Mouse (Mus musculus) intestine, postnatal 0 days (tissue): ENCODE measurements around the gene Cdkn2aip. TPM values are rescaled to one million over a fixed set of nuclear protein-coding genes. Genes with fewer than 3 reads are reported as not detected.

Experiments
- ATAC-seq: fragments of 200-750 bp; cut with Nextera tagmentation; 2 replicates; pipeline ENCODE4 v1.8.0; 2017; ENCODE audit warnings: mild to moderate bottlenecking, moderate TSS enrichment, moderate library complexity
- H3K27ac ChIP-seq: fragments of 300-500 bp; sonication (generic); 2 replicates; pipeline ENCODE4 v1.5.1; 2014; ENCODE audit warnings: mild to moderate bottlenecking, low read depth, low read length, moderate library complexity
- H3K27me3 ChIP-seq: fragments of 300-500 bp; sonication (generic); replicated peaks from 2 replicates; pipeline ENCODE4 v1.6.1; 2014; ENCODE audit warnings: low read length, mixed read lengths; ENCODE audit not compliant: control insufficient read depth, insufficient read depth
- H3K36me3 ChIP-seq: fragments of 300-500 bp; sonication (generic); 2 replicates; pipeline ENCODE4 v1.6.1; 2014; ENCODE audit warnings: mild to moderate bottlenecking, moderate library complexity; ENCODE audit not compliant: control insufficient read depth, insufficient read depth
- H3K4me1 ChIP-seq: fragments of 300-500 bp; sonication (generic); replicated peaks from 2 replicates; pipeline ENCODE4 v1.6.1; 2014; ENCODE audit warnings: antibody characterized with exemption, low read length, mixed read lengths; ENCODE audit not compliant: control insufficient read depth, insufficient read depth
- H3K4me2 ChIP-seq: fragments of 300-500 bp; sonication (generic); replicated peaks from 2 replicates; pipeline ENCODE4 v1.6.1; 2014; ENCODE audit warnings: low read depth, mild to moderate bottlenecking, moderate library complexity
- H3K4me3 ChIP-seq: fragments of 300-500 bp; sonication (generic); 2 replicates; pipeline ENCODE4 v1.5.1; 2014; ENCODE audit warnings: low read depth, low read length
- H3K9ac ChIP-seq: fragments of 300-500 bp; sonication (generic); 2 replicates; pipeline ENCODE4 v1.6.1; 2014; ENCODE audit warnings: mild to moderate bottlenecking, low read depth, low read length
- H3K9me3 ChIP-seq: fragments of 300-500 bp; sonication (generic); 2 replicates; pipeline ENCODE4 v1.6.1; 2016; ENCODE audit warnings: mixed run types; ENCODE audit not compliant: control insufficient read depth
- CTCF ChIP-seq: sonication (generic); IDR thresholded peaks from 2 replicates; pipeline ENCODE4 v1.5.1; 2016; ENCODE audit warnings: low read depth, mild to moderate bottlenecking, control low read depth, antibody characterized with exemption, moderate library complexity
- WGBS: fragments of 180-500 bp; shearing (Covaris S2); extraction: QIAGEN DNeasy Blood & Tissue Kit; methylation state at CpG from one replicate; pipeline ENCODE4 v1.1.7; 2014; 5-methylcytosine and 5-hydroxymethylcytosine counted together
- polyA plus RNA-seq: library from polyadenylated mRNA; unstranded; fragments of >200 nt; fragmentation: Nextera tagmentation; extraction: Ambion mirVana; gene quantifications from 2 replicates; pipeline ENCODE4 v1.2.1, GENCODE M21; 2015

Gene Cdkn2aip
- polyA plus RNA-seq, 1 experiment from 2014 or later, result 15.3 TPM

- WGBS, result 44% methylated on average over 5 of the region's 5 CpGs
- Histone ChIP-seq H3K4me1 (peaks cover 9% of the 10 kb centered on the region; the same call in 1 of the 2 replicates), H3K4me3 (no peak overlapping the region), H3K9ac (peak overlapping the region; percentile 7; the same call in 1 of the 2 replicates), H3K4me2 (0 out of 2 replicates have a peak overlapping the region, but pooled peaks have one; percentile 9), H3K27ac (peak overlapping the region; percentile 74), H3K9me3 (no peaks in the 10 kb centered on the region), H3K36me3 (peaks cover 18% of the 10 kb centered on the region; the same call in 1 of the 2 replicates), H3K27me3 (no peaks in the 10 kb centered on the region)
- no peak for TF ChIP-seq CTCF
- peak; percentile 85 for ATAC-seq
Observed at GRCm38 (mm10) chr8:47708106-47708505, 5.6 kb downstream of the Cdkn2aip start.

- TF ChIP-seq CTCF, result no peak
- Histone ChIP-seq H3K9me3 (no peaks in the 10 kb centered on the region), H3K4me1 (peaks cover 9% of the 10 kb centered on the region; the same call in 1 of the 2 replicates), H3K27ac (peak overlapping the region; percentile 72), H3K4me2 (peak overlapping the region; percentile 51), H3K4me3 (no peak overlapping the region), H3K36me3 (peaks cover 14% of the 10 kb centered on the region; the same call in 1 of the 2 replicates), H3K27me3 (no peaks in the 10 kb centered on the region), H3K9ac (no peak overlapping the region)
- 40% methylated on average over 8 of the region's 8 CpGs for WGBS
- peak; percentile 89 for ATAC-seq
Observed at GRCm38 (mm10) chr8:47706746-47707145, 7.0 kb downstream of the Cdkn2aip start.

DNA sequence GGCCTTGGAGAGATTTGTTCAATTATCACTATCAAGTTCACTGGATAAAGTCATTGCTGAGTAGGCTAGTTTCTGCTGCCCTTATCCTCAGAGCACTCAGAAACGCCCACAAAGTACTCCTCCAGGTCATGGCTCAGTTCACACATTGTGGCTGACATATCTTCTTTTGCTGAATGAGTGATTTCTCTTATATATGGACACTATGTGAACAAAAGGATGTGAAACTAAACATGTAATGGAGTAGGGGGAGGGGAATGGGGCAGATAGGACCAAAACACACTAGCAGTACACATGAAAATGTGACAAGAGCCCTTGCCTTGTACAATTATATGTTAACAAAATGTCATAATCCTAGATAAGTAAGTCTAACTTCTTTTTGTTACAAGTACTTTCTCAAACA lies 11.4 kb downstream of the Cdkn2aip start:
- H3K4me2 ChIP-seq, result no peak overlapping the region
- WGBS, result 42% methylated on average over 1 of the region's 1 CpGs
- H3K4me3 ChIP-seq, result no peak overlapping the region
- no peak for ATAC-seq
- 0 out of 2 replicates have a peak, but pooled peaks cover 2% of the 10 kb centered on the region for H3K4me1 ChIP-seq
- TF ChIP-seq CTCF, result no peak
- H3K27ac ChIP-seq, result no peak overlapping the region
- no peak overlapping the region for H3K9ac ChIP-seq
- H3K27me3 ChIP-seq, result no peaks in the 10 kb centered on the region
- H3K36me3 ChIP-seq, result no peaks in the 10 kb centered on the region
- H3K9me3 ChIP-seq, result no peaks in the 10 kb centered on the region

- Histone ChIP-seq H3K9ac (no peak overlapping the region), H3K9me3 (no peaks in the 10 kb centered on the region), H3K4me3 (no peak overlapping the region), H3K4me2 (no peak overlapping the region), H3K27ac (no peak overlapping the region), H3K4me1 (no peaks in the 10 kb centered on the region), H3K36me3 (no peaks in the 10 kb centered on the region), H3K27me3 (no peaks in the 10 kb centered on the region)
- WGBS, result 67% methylated on average over 1 of the region's 1 CpGs
- no peak for TF ChIP-seq CTCF
- ATAC-seq, result no peak
Observed at GRCm38 (mm10) chr8:47697696-47698095, 16.0 kb downstream of the Cdkn2aip start.

DNA sequence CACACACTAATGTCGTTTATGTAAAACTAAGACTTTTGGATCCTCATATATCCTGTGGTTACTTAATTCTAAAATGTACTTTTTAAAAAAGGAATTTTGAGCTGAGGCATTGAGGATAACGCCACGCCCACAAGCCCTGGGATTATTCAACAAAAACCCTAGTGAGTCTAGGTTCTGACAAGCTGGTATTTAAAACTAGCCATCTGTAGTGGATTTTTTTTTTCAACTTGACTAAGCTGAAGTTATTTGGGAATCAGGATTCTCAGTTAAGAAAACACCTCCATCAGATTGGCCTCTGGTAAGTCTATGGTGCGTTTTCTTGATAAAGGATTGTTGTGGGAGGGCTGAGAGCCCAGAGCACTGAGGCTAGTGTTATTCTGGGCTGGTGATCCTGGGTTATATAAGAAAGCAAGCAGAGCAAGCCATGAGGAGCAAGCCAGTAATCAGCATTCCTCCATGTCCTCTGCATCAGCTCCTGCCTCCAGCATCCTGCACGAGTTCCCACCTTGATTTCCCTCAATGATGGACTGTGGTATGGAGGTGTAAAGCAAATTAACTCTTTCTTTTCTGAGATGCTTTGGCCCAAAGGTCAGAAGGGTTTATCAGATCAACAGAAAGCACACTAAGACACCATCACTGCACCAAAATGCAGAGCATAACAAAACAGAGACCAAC lies 18.2 kb downstream of the Cdkn2aip start:
- Histone ChIP-seq H3K4me2 (no peak overlapping the region), H3K36me3 (no peaks in the 10 kb centered on the region), H3K9ac (no peak overlapping the region), H3K4me3 (no peak overlapping the region), H3K4me1 (no peaks in the 10 kb centered on the region), H3K9me3 (no peaks in the 10 kb centered on the region), H3K27me3 (no peaks in the 10 kb centered on the region), H3K27ac (no peak overlapping the region)
- ATAC-seq, result no peak
- TF ChIP-seq CTCF, result no peak
- 83% methylated on average over 5 of the region's 5 CpGs for WGBS

DNA sequence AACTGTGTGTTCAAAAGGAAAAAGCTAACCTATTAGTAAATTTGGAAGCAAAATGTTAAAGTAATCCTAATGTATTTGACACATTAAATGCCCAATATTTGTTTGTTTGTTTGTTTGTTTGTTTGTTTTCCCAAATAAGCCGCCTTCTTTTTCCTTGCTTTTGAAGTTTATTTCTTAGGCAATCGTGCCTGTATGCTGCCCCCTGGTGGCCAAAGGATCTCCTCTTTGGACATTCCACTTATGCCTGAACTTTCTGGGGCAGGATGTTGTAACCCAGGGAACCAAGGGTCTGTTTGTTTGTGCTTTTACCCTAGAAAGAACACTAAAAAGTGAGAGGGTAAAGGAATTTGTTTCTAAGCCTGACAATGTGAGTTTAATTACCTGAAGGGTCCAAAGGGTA lies 20.6 kb downstream of the Cdkn2aip start:
- no peak overlapping the region for H3K9ac ChIP-seq
- no peak overlapping the region for H3K4me3 ChIP-seq
- H3K4me2 ChIP-seq, result no peak overlapping the region
- H3K27ac ChIP-seq, result no peak overlapping the region
- no peaks in the 10 kb centered on the region for H3K27me3 ChIP-seq
- H3K36me3 ChIP-seq, result no peaks in the 10 kb centered on the region
- 14% methylated on average over 2 of the region's 2 CpGs for WGBS
- no peaks in the 10 kb centered on the region for H3K9me3 ChIP-seq
- H3K4me1 ChIP-seq, result no peaks in the 10 kb centered on the region
- ATAC-seq, result 0 out of 2 replicates have a peak, but pooled peaks have one; percentile 41
- peak; percentile 86 for TF ChIP-seq CTCF
